Mouse (Mus musculus): ENCODE measurements around the gene Sh3gl2.

Sh3gl2 gene

GRCm38 (mm10) chr4:85227664-85228588 is 23.0 kb downstream of the Sh3gl2 start:
- ATAC-seq (ENCODE audit: insufficient number of reproducible peaks, low FRiP score, low TSS enrichment): no peak

GRCm38 (mm10) chr4:85228589-85228948 is 23.6 kb downstream of the Sh3gl2 start:
- peak; percentile 17; the same call in 1 of the 2 replicates for ATAC-seq (ENCODE audit: insufficient number of reproducible peaks, low FRiP score, low TSS enrichment)

GRCm38 (mm10) chr4:85232386-85233381 is 27.8 kb downstream of the Sh3gl2 start:
- peak; percentile 45; the same call in 1 of the 2 replicates for ATAC-seq (ENCODE audit: insufficient number of reproducible peaks, low FRiP score, low TSS enrichment)

GRCm38 (mm10) chr4:85241675-85242074 is 36.7 kb downstream of the Sh3gl2 start:
- ATAC-seq (ENCODE audit: insufficient number of reproducible peaks, low FRiP score, low TSS enrichment): peak; percentile 61; the same call in 1 of the 2 replicates

GRCm38 (mm10) chr4:85242562-85242961 is 37.6 kb downstream of the Sh3gl2 start:
- no peak for ATAC-seq (ENCODE audit: insufficient number of reproducible peaks, low FRiP score, low TSS enrichment)

GRCm38 (mm10) chr4:85248673-85249072 is 43.7 kb downstream of the Sh3gl2 start:
- ATAC-seq (ENCODE audit: insufficient number of reproducible peaks, low FRiP score, low TSS enrichment): no peak

GRCm38 (mm10) chr4:85250271-85250670 is 45.3 kb downstream of the Sh3gl2 start:
- ATAC-seq (ENCODE audit: insufficient number of reproducible peaks, low FRiP score, low TSS enrichment): no peak

- peak; percentile 57 for ATAC-seq (ENCODE audit: insufficient number of reproducible peaks, low FRiP score, low TSS enrichment)
Measured at GRCm38 (mm10) chr4:85250786-85251185, 45.9 kb downstream of the Sh3gl2 start.

- ATAC-seq (ENCODE audit: insufficient number of reproducible peaks, low FRiP score, low TSS enrichment): no peak
Measured at GRCm38 (mm10) chr4:85255771-85256389, 51.0 kb downstream of the Sh3gl2 start.

GRCm38 (mm10) chr4:85256461-85257202 is 51.7 kb downstream of the Sh3gl2 start:
- no peak for ATAC-seq (ENCODE audit: insufficient number of reproducible peaks, low FRiP score, low TSS enrichment)

GRCm38 (mm10) chr4:85257771-85258341 is 52.9 kb downstream of the Sh3gl2 start:
- ATAC-seq (ENCODE audit: insufficient number of reproducible peaks, low FRiP score, low TSS enrichment): peak; percentile 65

GRCm38 (mm10) chr4:85260687-85261658 is 56.0 kb downstream of the Sh3gl2 start:
- peak; percentile 59 for ATAC-seq (ENCODE audit: insufficient number of reproducible peaks, low FRiP score, low TSS enrichment)

- ATAC-seq (ENCODE audit: insufficient number of reproducible peaks, low FRiP score, low TSS enrichment): peak; percentile 41; the same call in 1 of the 2 replicates
Measured at GRCm38 (mm10) chr4:85262146-85262545, 57.2 kb downstream of the Sh3gl2 start.

- no peak for ATAC-seq (ENCODE audit: insufficient number of reproducible peaks, low FRiP score, low TSS enrichment)
Measured at GRCm38 (mm10) chr4:85262606-85263005, 57.7 kb downstream of the Sh3gl2 start.

GRCm38 (mm10) chr4:85267456-85267855 is 62.5 kb downstream of the Sh3gl2 start:
- ATAC-seq (ENCODE audit: insufficient number of reproducible peaks, low FRiP score, low TSS enrichment): no peak

GRCm38 (mm10) chr4:85272877-85273276 is 68.0 kb downstream of the Sh3gl2 start:
- ATAC-seq (ENCODE audit: insufficient number of reproducible peaks, low FRiP score, low TSS enrichment): peak; percentile 17; the same call in 1 of the 2 replicates

GRCm38 (mm10) chr4:85273452-85273851 is 68.5 kb downstream of the Sh3gl2 start:
- ATAC-seq (ENCODE audit: insufficient number of reproducible peaks, low FRiP score, low TSS enrichment): peak; percentile 56; the same call in 1 of the 2 replicates

GRCm38 (mm10) chr4:85283151-85283550 is 78.2 kb downstream of the Sh3gl2 start:
- no peak for ATAC-seq (ENCODE audit: insufficient number of reproducible peaks, low FRiP score, low TSS enrichment)
